Mouse (Mus musculus): ENCODE results near the gene Abcc1.

- no peak for TF ChIP-seq POLR2A (IDR thresholded peaks at IDR 0.05; ENCODE audit: extremely low read depth, insufficient read depth, low read length)
- no peak for TF ChIP-seq CTCF (IDR thresholded peaks at IDR 0.05; ENCODE audit: low read depth, low read length)
These were observed 76.2 kb downstream of the Abcc1 start for GRCm38 (mm10) chr16:14437446-14437982.

Data from liver, adult 2 months (tissue).